Mouse (Mus musculus) small intestine, adult 2 months (tissue): ENCODE measurements at regions not wholly inside any gene's neighbourhood (a gene's known extent, or its start where the extent isn't known, plus 50 kb on each side); places are given as distances from the start of the nearest gene placed in this dataset.

Source experiments
- H3K27ac ChIP-seq: fragments of 200-500 bp; 2 replicates; pipeline ENCODE4 v1.5.1; 2012; ENCODE audit warnings: low read depth, low read length, control low read depth, inconsistent platforms; ENCODE audit not compliant: insufficient read depth
- H3K27me3 ChIP-seq: fragments of 200-500 bp; 2 replicates; pipeline ENCODE4 v1.6.1; 2012; ENCODE audit warnings: mild to moderate bottlenecking, moderate library complexity, low read length, inconsistent platforms; ENCODE audit not compliant: control insufficient read depth, insufficient read depth
- H3K36me3 ChIP-seq: fragments of 200-500 bp; 2 replicates; pipeline ENCODE4 v1.6.1; 2012; ENCODE audit warnings: mild to moderate bottlenecking, low read length, control low read depth, inconsistent platforms; ENCODE audit not compliant: control insufficient read depth, insufficient read depth
- H3K4me1 ChIP-seq: fragments of 200-500 bp; 2 replicates; pipeline ENCODE4 v1.6.1; 2012; ENCODE audit warnings: low read length, inconsistent platforms, mixed read lengths; ENCODE audit not compliant: control insufficient read depth, insufficient read depth, insufficient read length
- H3K4me3 ChIP-seq: fragments of 200-500 bp; 2 replicates; pipeline ENCODE4 v1.5.1; 2012; ENCODE audit warnings: low read depth, mild to moderate bottlenecking, control low read depth, inconsistent platforms, low read length, moderate library complexity
- CTCF ChIP-seq: fragments of 200-500 bp; IDR thresholded peaks from 2 replicates; pipeline ENCODE4 v1.5.1; 2012; ENCODE audit warnings: low read depth, mild to moderate bottlenecking, control low read depth, inconsistent platforms, low read length, moderate library complexity, mixed read lengths; ENCODE audit not compliant: insufficient replicate concordance, insufficient read length; ENCODE audit errors: extremely low read depth
- POLR2A ChIP-seq: fragments of 200-500 bp; IDR thresholded peaks from 2 replicates; pipeline ENCODE4 v1.6.1; 2012; ENCODE audit warnings: low read depth, mild to moderate bottlenecking, control low read depth, inconsistent platforms, low read length, moderate library complexity
- WGBS: fragments of 180-500 bp; shearing (Covaris S2); methylation state at CpG from one replicate; pipeline ENCODE4 v1.1.7; 2018; 5-methylcytosine and 5-hydroxymethylcytosine counted together

- TF ChIP-seq POLR2A = no peak
- TF ChIP-seq CTCF = no peak
- 65% methylated on average over 10 of the region's 10 CpGs for WGBS
- no peak overlapping the region for H3K27ac ChIP-seq
- no peaks in the 10 kb centered on the region for H3K36me3 ChIP-seq
- H3K4me3 ChIP-seq = no peak overlapping the region
- H3K4me1 ChIP-seq = no peaks in the 10 kb centered on the region
- H3K27me3 ChIP-seq = no peaks in the 10 kb centered on the region
These were observed 56.1 kb downstream of the Gm4791 start for GRCm38 (mm10) chr9:47054595-47054994.

- Histone ChIP-seq H3K27ac (no peak overlapping the region), H3K36me3 (no peaks in the 10 kb centered on the region), H3K4me3 (no peak overlapping the region), H3K4me1 (no peaks in the 10 kb centered on the region), H3K27me3 (no peaks in the 10 kb centered on the region)
- WGBS = 74% methylated on average over 6 of the region's 6 CpGs
- no peak for TF ChIP-seq POLR2A
These were observed 57.0 kb downstream of the Gm4791 start for GRCm38 (mm10) chr9:47055558-47055957.

- no peaks in the 10 kb centered on the region for H3K27me3 ChIP-seq
- H3K4me3 ChIP-seq = no peak overlapping the region
- WGBS = 67% methylated on average over 7 of the region's 7 CpGs
- H3K36me3 ChIP-seq = no peaks in the 10 kb centered on the region
- H3K4me1 ChIP-seq = no peaks in the 10 kb centered on the region
- no peak overlapping the region for H3K27ac ChIP-seq
- TF ChIP-seq POLR2A (no peak), CTCF (no peak)
These were observed 60.9 kb downstream of the Gm4791 start for GRCm38 (mm10) chr9:47059339-47060005.

- H3K4me1 ChIP-seq = no peaks in the 10 kb centered on the region
- no peak overlapping the region for H3K27ac ChIP-seq
- no peaks in the 10 kb centered on the region for H3K27me3 ChIP-seq
- 73% methylated on average over 2 of the region's 2 CpGs for WGBS
- TF ChIP-seq CTCF (no peak), POLR2A (no peak)
- no peaks in the 10 kb centered on the region for H3K36me3 ChIP-seq
- H3K4me3 ChIP-seq = no peak overlapping the region
These were observed 62.2 kb downstream of the Gm4791 start for GRCm38 (mm10) chr9:47060757-47061156.

GRCm38 (mm10) chr9:47062516-47062915, 64.0 kb downstream of the Gm4791 start:
- Histone ChIP-seq H3K4me3 (no peak overlapping the region), H3K36me3 (no peaks in the 10 kb centered on the region), H3K4me1 (no peaks in the 10 kb centered on the region), H3K27me3 (no peaks in the 10 kb centered on the region), H3K27ac (no peak overlapping the region)
- TF ChIP-seq CTCF (no peak), POLR2A (no peak)
- WGBS = 67% methylated on average over 7 of the region's 7 CpGs

GRCm38 (mm10) chr9:47063751-47064150, 65.2 kb downstream of the Gm4791 start:
- H3K4me1 ChIP-seq = no peaks in the 10 kb centered on the region
- H3K27me3 ChIP-seq = no peaks in the 10 kb centered on the region
- no peaks in the 10 kb centered on the region for H3K36me3 ChIP-seq
- TF ChIP-seq POLR2A = no peak
- no peak for TF ChIP-seq CTCF
- no peak overlapping the region for H3K4me3 ChIP-seq
- 70% methylated on average over 5 of the region's 5 CpGs for WGBS
- H3K27ac ChIP-seq = no peak overlapping the region

- H3K27me3 ChIP-seq = no peaks in the 10 kb centered on the region
- no peak for TF ChIP-seq CTCF
- no peak for TF ChIP-seq POLR2A
- H3K36me3 ChIP-seq = no peaks in the 10 kb centered on the region
- no peak overlapping the region for H3K27ac ChIP-seq
- no peak overlapping the region for H3K4me3 ChIP-seq
- no peaks in the 10 kb centered on the region for H3K4me1 ChIP-seq
- WGBS = 74% methylated on average over 5 of the region's 5 CpGs
These were observed 66.0 kb downstream of the Gm4791 start for GRCm38 (mm10) chr9:47064463-47065032.
